Mouse (Mus musculus): ENCODE results near the gene Col5a2. TPM values are rescaled to one million over a fixed set of nuclear protein-coding genes. Genes with fewer than 3 reads are reported as not detected.

Col5a2 gene
- total and polyA plus RNA-seq, 3 experiments = not detected

GRCm38 (mm10) chr1:45359147-45359546, 143.9 kb downstream of the Col5a2 start:
- dilution Hi-C loops (cut with MboI; ENCODE audit: extremely low pct_ligation_motif_present, extremely low pct_unique_long_range_greater_than_20kb, low sequenced_read_pairs) (no loop called here), in situ Hi-C loops (cut with MboI; ENCODE audit: low pct_ligation_motif_present, low pct_unique_long_range_greater_than_20kb, low sequenced_read_pairs) (no loop called here)
- no peaks in the 10 kb centered on the region for H3K36me3 ChIP-seq (replicated peaks in 1 of 2; ENCODE audit: control insufficient read depth in 1 of 2, insufficient read depth in 1 of 2, low read length in 1 of 2)
- H3K4me2 ChIP-seq (ENCODE audit: insufficient read depth, low read depth, poor library complexity, severe bottlenecking) = no peak overlapping the region
- no peak for TF ChIP-seq SIN3A (IDR thresholded peaks at IDR 0.05; ENCODE audit: low read length)
- TF ChIP-seq TCF12 (IDR thresholded peaks at IDR 0.05; ENCODE audit: low read depth, low read length) = no peak
- TF ChIP-seq MYC (IDR thresholded peaks at IDR 0.05; ENCODE audit: low read depth, low read length) = no peak
- no peak for TF ChIP-seq POLR2A (IDR thresholded peaks at IDR 0.05; ENCODE audit: low read depth, low read length)
- TF ChIP-seq JUN (IDR thresholded peaks at IDR 0.05; ENCODE audit: insufficient read depth, low read depth, low read length) = no peak
- no peak for TF ChIP-seq ZMIZ1 (IDR thresholded peaks at IDR 0.05; ENCODE audit: low read depth, low read length)
- TF ChIP-seq ZNF384 (IDR thresholded peaks at IDR 0.05; ENCODE audit: low read depth, low read length) = no peak
- no peak for TF ChIP-seq USF1 (IDR thresholded peaks at IDR 0.05; ENCODE audit: low read depth, low read length)
- no peak for TF ChIP-seq MAX (IDR thresholded peaks at IDR 0.05; ENCODE audit: low read length)
- H3K79me2 ChIP-seq (replicated peaks; ENCODE audit: control insufficient read depth, extremely low read depth, insufficient read depth, poor library complexity, severe bottlenecking) = no peaks in the 10 kb centered on the region
- no peak overlapping the region for H3K4me3 ChIP-seq (replicated peaks in 1 of 3; ENCODE audit: low read depth in 2 of 3, low read length in 2 of 3, poor library complexity in 1 of 3)
- H3K9me3 ChIP-seq (replicated peaks; ENCODE audit: low read length) = no peaks in the 10 kb centered on the region
- no peak overlapping the region for H3K27ac ChIP-seq (ENCODE audit: insufficient read depth, low read depth)
- no peaks in the 10 kb centered on the region for H3K4me1 ChIP-seq (ENCODE audit: control insufficient read depth in 1 of 2, insufficient read depth in 2 of 2)
- DNase-seq (ENCODE audit: extremely low read depth) = no peak
- no peak overlapping the region for H3K9ac ChIP-seq (ENCODE audit: insufficient read depth, low read depth)
- no peaks in the 10 kb centered on the region for H3K27me3 ChIP-seq (replicated peaks)

DNA sequence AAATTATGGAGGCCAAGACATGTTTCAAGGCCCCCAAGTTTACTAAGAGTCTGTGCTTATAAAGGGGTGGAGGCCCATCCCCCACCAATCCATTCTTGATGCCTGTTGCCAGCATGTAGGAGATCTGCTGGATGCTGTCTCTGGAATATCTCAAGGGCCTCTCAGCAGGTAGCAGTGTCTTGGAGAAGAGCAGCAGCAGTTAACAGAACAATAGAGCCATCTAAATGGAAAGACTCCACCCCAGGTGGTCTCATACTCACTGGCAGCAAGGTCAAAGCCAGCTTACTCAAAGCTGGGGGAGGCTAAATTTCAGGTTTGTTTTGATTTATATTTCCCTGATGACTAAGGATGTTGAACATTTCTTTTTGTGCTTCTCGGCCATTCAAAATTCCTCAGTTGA, 145.1 kb downstream of the Col5a2 start:
- H3K4me3 ChIP-seq (replicated peaks in 1 of 3; ENCODE audit: low read depth in 2 of 3, low read length in 2 of 3, poor library complexity in 1 of 3) = no peak overlapping the region
- H3K4me1 ChIP-seq (ENCODE audit: control insufficient read depth in 1 of 2, insufficient read depth in 2 of 2) = no peaks in the 10 kb centered on the region
- H3K27ac ChIP-seq (ENCODE audit: insufficient read depth, low read depth) = no peak overlapping the region
- H3K9ac ChIP-seq (ENCODE audit: insufficient read depth, low read depth) = no peak overlapping the region
- dilution Hi-C loops (cut with MboI; ENCODE audit: extremely low pct_ligation_motif_present, extremely low pct_unique_long_range_greater_than_20kb, low sequenced_read_pairs) = no loop called here
- no peaks in the 10 kb centered on the region for H3K36me3 ChIP-seq (replicated peaks in 1 of 2; ENCODE audit: control insufficient read depth in 1 of 2, insufficient read depth in 1 of 2, low read length in 1 of 2)
- in situ Hi-C loops (cut with MboI; ENCODE audit: low pct_ligation_motif_present, low pct_unique_long_range_greater_than_20kb, low sequenced_read_pairs) = no loop called here
- no peaks in the 10 kb centered on the region for H3K9me3 ChIP-seq (replicated peaks; ENCODE audit: low read length)
- no peak overlapping the region for H3K4me2 ChIP-seq (ENCODE audit: insufficient read depth, low read depth, poor library complexity, severe bottlenecking)
- no peak for DNase-seq (ENCODE audit: extremely low read depth)
- TF ChIP-seq ETS1 (conservative IDR thresholded peaks at IDR 0.05; ENCODE audit: low read depth, low read length) = no peak
- TF ChIP-seq ZKSCAN1 (IDR thresholded peaks at IDR 0.05; ENCODE audit: borderline replicate concordance, low read depth, low read length) = no peak
- no peak for TF ChIP-seq UBTF (IDR thresholded peaks at IDR 0.05; ENCODE audit: low read depth, low read length)
- TF ChIP-seq GABPA (IDR thresholded peaks at IDR 0.05; ENCODE audit: insufficient replicate concordance, low read depth, low read length) = no peak
- TF ChIP-seq TBP (conservative IDR thresholded peaks at IDR 0.05; ENCODE audit: low read depth, low read length) = no peak
- no peak for TF ChIP-seq SMC3 (IDR thresholded peaks at IDR 0.05; ENCODE audit: low read depth, low read length)
- no peak for TF ChIP-seq E2F4 (IDR thresholded peaks at IDR 0.05; ENCODE audit: insufficient replicate concordance, low read depth, low read length)
- no peak for TF ChIP-seq MAFK (IDR thresholded peaks at IDR 0.05; ENCODE audit: insufficient replicate concordance, low read length)
- TF ChIP-seq ZMIZ1 (IDR thresholded peaks at IDR 0.05; ENCODE audit: low read depth, low read length) = no peak
- no peak for TF ChIP-seq RAD21 (IDR thresholded peaks at IDR 0.05; ENCODE audit: low read depth, low read length)
- no peak for TF ChIP-seq USF2 (conservative IDR thresholded peaks at IDR 0.05; ENCODE audit: low read depth, low read length)
- TF ChIP-seq MXI1 (IDR thresholded peaks at IDR 0.05; ENCODE audit: low read depth, low read length) = no peak
- TF ChIP-seq HCFC1 (IDR thresholded peaks at IDR 0.05; ENCODE audit: low read depth, low read length) = no peak
- no peak for TF ChIP-seq SIN3A (IDR thresholded peaks at IDR 0.05; ENCODE audit: low read length)
- no peak for TF ChIP-seq ZC3H11A (IDR thresholded peaks at IDR 0.05; ENCODE audit: low read depth, low read length)
- no peak for TF ChIP-seq USF1 (IDR thresholded peaks at IDR 0.05; ENCODE audit: low read depth, low read length)
- no peak for TF ChIP-seq POLR2A (IDR thresholded peaks at IDR 0.05; ENCODE audit: low read depth, low read length)
- no peak for TF ChIP-seq EP300 (IDR thresholded peaks at IDR 0.05; ENCODE audit: low read length)
- no peak for TF ChIP-seq PAX5 (IDR thresholded peaks at IDR 0.05; ENCODE audit: low read length)
- TF ChIP-seq CTCF (conservative IDR thresholded peaks at IDR 0.05 in 1 of 2, IDR thresholded peaks at IDR 0.05 in 1 of 2; ENCODE audit: low read depth in 2 of 2, low read length in 2 of 2) = no peak
- H3K27me3 ChIP-seq (replicated peaks) = no peaks in the 10 kb centered on the region
- no peaks in the 10 kb centered on the region for H3K79me2 ChIP-seq (replicated peaks; ENCODE audit: control insufficient read depth, extremely low read depth, insufficient read depth, poor library complexity, severe bottlenecking)
